Mouse (Mus musculus): ENCODE data around the gene Ndufa4l2.

Ndufa4l2 gene

GRCm38 (mm10) chr10:127526048-127526447 is 11.3 kb downstream of the Ndufa4l2 start:
- no peak for DNase-seq (ENCODE audit: low read depth, low spot score)

- DNase-seq (ENCODE audit: low read depth, low spot score): no peak
Measured at GRCm38 (mm10) chr10:127526681-127527080, 11.9 kb downstream of the Ndufa4l2 start.

GRCm38 (mm10) chr10:127527481-127527880 is 12.7 kb downstream of the Ndufa4l2 start:
- DNase-seq (ENCODE audit: low read depth, low spot score): no peak

GRCm38 (mm10) chr10:127530945-127531344 is 16.2 kb downstream of the Ndufa4l2 start:
- DNase-seq (ENCODE audit: low read depth, low spot score): no peak

GRCm38 (mm10) chr10:127531548-127531947 is 16.8 kb downstream of the Ndufa4l2 start:
- DNase-seq (ENCODE audit: low read depth, low spot score): no peak

- no peak for DNase-seq (ENCODE audit: low read depth, low spot score)
Measured at GRCm38 (mm10) chr10:127534036-127534928, 19.5 kb downstream of the Ndufa4l2 start, which contains the start of gene Nxph4. Gene Nxph4, minus strand, starts transcription at chr10:127534559.

GRCm38 (mm10) chr10:127534929-127535384 is 20.2 kb downstream of the Ndufa4l2 start:
- no peak for DNase-seq (ENCODE audit: low read depth, low spot score)

- DNase-seq (ENCODE audit: low read depth, low spot score): no peak
Measured at GRCm38 (mm10) chr10:127536586-127537314, 22.0 kb downstream of the Ndufa4l2 start.

- peak; percentile 66 for DNase-seq (ENCODE audit: low read depth, low spot score)
Measured at GRCm38 (mm10) chr10:127537854-127538583, 23.3 kb downstream of the Ndufa4l2 start.

- DNase-seq (ENCODE audit: low read depth, low spot score): no peak
Measured at GRCm38 (mm10) chr10:127541510-127541909, 26.7 kb downstream of the Ndufa4l2 start.

GRCm38 (mm10) chr10:127542084-127542483 is 27.3 kb downstream of the Ndufa4l2 start:
- no peak for DNase-seq (ENCODE audit: low read depth, low spot score)

GRCm38 (mm10) chr10:127542720-127543119 is 28.0 kb downstream of the Ndufa4l2 start:
- no peak for DNase-seq (ENCODE audit: low read depth, low spot score)

- no peak for DNase-seq (ENCODE audit: low read depth, low spot score)
Measured at GRCm38 (mm10) chr10:127543916-127544315, 29.1 kb downstream of the Ndufa4l2 start.

- no peak for DNase-seq (ENCODE audit: low read depth, low spot score)
Measured at GRCm38 (mm10) chr10:127544375-127544774, 29.6 kb downstream of the Ndufa4l2 start.

GRCm38 (mm10) chr10:127546505-127546904 is 31.7 kb downstream of the Ndufa4l2 start:
- DNase-seq (ENCODE audit: low read depth, low spot score): no peak

GRCm38 (mm10) chr10:127548236-127548635 is 33.5 kb downstream of the Ndufa4l2 start:
- DNase-seq (ENCODE audit: low read depth, low spot score): no peak

- DNase-seq (ENCODE audit: low read depth, low spot score): no peak
Measured at GRCm38 (mm10) chr10:127549892-127550291, 35.1 kb downstream of the Ndufa4l2 start.

GRCm38 (mm10) chr10:127555703-127556102 is 40.9 kb downstream of the Ndufa4l2 start:
- no peak for DNase-seq (ENCODE audit: low read depth, low spot score)

GRCm38 (mm10) chr10:127557397-127557796 is 42.6 kb downstream of the Ndufa4l2 start:
- no peak for DNase-seq (ENCODE audit: low read depth, low spot score)

GRCm38 (mm10) chr10:127561145-127561544 is 46.4 kb downstream of the Ndufa4l2 start:
- no peak for DNase-seq (ENCODE audit: low read depth, low spot score)

- no peak for DNase-seq (ENCODE audit: low read depth, low spot score)
Measured at GRCm38 (mm10) chr10:127563840-127564239, 49.1 kb downstream of the Ndufa4l2 start.

GRCm38 (mm10) chr10:127564301-127564700 is 49.5 kb downstream of the Ndufa4l2 start:
- no peak for DNase-seq (ENCODE audit: low read depth, low spot score)

Measured in embryo, embryonic 11.5 days (tissue).